Mouse (Mus musculus) left cerebral cortex, adult 6 months (tissue): ENCODE data around the gene S100a1. TPM values are rescaled to one million over a fixed set of nuclear protein-coding genes. Genes with fewer than 3 reads are reported as not detected.

ENCODE experiments used
- long read RNA-seq, 2 experiments: library from polyadenylated mRNA; unstranded; transcript quantifications; one replicate each; pipeline ENCODE4 v2.0.0; 2019 to 2020
- polyA plus RNA-seq: library from polyadenylated mRNA; unstranded; fragments of <200 nt; fragmentation: Nextera tagmentation; gene quantifications from 2 replicates; pipeline ENCODE4 v1.2.3, GENCODE M21; 2021

Gene S100a1
- polyA plus RNA-seq, result 326 TPM in 2 replicates
- long read RNA-seq, experiment 1, transcript S100a1-201 (3 exons, 677 nt), result major isoform, 39 of 46 reads
- long read RNA-seq, experiment 1, partial matches to known transcripts, result 0 of 46 reads
- long read RNA-seq, experiment 1, other reads (novel, unspliced or antisense), result 4 of 46 reads
- long read RNA-seq, experiment 2, transcript S100a1-201 (3 exons, 677 nt), result major isoform, 132 of 146 reads
- long read RNA-seq, experiment 2, partial matches to known transcripts, result 4 of 146 reads
- long read RNA-seq, experiment 2, other reads (novel, unspliced or antisense), result 10 of 146 reads

DNA sequence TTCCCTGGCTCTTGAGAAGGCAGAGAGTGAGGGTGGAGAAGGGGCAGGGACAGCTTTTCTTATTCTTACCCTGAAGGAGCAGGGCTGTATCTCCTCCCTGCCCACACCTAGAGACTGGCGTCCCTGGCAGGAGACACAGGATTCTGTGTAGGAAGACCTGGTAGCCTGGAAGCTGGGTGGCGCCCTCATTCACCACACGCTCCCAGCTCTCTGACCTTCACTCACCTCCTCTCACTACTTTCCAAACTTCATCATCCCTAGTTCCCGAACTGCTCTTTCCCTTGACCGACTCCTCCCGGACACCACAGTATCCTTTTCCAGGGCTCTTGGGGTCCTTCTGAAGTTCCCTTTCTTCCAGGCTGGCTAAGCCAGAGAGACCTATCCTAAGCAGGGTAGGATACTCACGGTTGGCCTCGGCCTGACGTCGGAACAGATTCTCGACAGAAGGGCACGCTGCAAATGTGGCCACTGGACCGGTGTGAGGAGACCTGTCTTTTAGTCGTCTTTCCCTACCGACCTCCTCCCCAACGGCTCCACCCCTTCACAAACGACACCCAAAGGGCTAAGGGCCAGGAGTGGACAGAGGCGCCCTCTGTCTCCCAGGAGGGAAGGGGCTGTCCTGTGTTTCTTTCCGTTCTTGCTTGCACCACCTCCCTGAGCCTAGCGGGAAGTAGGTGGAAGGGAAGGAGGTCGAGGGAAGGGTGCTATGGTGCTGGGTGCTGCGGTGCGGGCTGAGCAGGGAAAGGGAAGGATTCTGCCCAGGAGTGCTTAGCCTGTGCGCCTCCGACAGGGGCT is at the start of gene S100a1, which contains the start of gene S100a13:
Gene S100a1, minus strand, starts transcription at position 597 of the 795 bp plus-strand sequence.
Gene S100a13, plus strand, starts transcription at position 640 of the 795 bp plus-strand sequence.

DNA sequence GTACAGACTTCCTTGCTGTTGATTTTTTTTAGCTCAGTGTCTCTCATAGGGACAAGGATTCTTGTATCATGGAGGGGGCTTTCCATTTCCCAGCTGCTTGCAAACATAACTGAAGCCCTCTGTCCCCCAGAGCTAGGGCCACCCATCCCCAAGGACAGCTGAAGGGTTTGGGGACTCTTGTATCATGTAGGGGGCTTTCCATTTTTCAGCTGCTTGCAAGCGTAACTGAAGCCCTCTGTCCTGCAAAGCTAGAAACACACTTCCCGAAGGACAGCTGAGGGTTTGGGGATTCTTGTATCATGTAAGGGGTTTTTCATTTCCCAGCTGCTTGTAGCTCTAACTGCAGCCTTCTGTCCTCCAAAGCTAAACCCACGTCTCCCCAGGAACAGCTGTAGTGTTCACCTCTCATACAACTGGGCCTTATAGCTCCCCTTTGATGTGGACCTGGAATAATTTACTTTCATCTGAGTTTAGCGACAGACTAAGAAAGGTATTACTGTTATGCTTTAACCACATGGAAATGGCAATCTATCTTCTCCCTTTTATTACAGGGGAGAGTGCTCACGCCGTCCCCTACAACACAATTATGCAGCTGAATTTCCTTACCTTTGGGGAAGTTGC is 45.9 kb upstream of the S100a1 start, which contains the start of gene S100a3:
Gene S100a3, plus strand, starts transcription at position 571 of the 621 bp plus-strand sequence.

DNA sequence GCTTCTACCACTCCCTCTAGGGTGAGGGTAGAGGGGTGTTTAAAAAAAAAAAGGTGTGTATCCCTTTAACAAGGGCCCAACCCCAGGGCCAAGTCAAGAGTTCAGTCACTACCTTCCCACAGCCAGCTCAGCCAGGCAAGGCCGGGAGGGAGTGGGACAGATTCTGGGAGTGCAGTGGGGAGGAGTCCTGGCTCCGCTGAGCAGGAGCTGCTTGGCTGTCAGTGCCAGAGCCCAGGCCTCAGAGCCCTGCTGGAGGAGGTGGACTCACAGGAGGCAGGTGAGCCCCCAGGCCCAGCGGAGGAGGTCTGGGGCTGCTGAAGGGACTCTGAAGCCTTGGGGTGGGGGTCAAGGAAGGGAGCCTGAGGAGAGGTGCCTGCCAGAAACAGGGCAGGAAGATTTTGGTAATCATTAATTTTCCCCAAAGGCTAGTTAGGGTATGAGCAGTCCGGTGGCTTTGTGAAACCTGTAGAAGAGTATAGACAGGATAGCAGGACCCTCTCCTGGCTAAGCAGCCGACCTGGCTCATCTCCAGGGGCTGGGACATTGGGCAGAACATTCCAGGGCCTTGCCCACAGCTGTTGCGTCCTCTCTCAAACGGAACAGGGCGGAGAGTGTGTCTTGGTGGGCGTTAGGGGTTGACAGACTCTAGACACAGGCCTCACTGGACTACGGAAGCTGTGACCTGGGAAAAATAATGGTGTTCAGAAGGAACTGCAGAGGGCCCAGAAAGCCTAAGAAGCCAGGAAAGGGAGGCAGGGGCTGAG is 23.1 kb upstream of the S100a1 start, which contains the start of gene S100a16:
Gene S100a16, plus strand, starts transcription at position 114 of the 764 bp plus-strand sequence.

DNA sequence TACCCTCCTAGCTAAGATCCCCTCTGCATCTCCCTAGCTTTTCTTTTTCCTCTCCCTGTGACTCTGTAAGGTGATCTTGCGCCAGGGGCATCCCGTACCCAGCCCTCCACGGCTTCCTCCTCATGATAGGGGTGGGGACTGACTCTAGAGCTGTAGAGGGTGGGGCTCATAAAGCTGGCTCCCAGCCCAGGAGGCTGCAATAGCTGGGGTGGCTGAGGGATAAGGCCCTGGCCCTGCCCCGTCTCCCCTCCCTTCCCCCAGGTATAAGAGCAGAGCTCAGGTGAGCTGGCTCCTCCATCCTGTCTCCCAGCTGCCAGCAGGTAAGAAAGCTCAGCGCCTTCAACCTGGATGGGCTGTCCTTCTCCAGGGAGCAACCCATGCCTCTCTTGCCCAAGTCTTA is 12.4 kb upstream of the S100a1 start, which contains the start of gene S100a14:
Gene S100a14, plus strand, starts transcription at position 277 of the 400 bp plus-strand sequence.

DNA sequence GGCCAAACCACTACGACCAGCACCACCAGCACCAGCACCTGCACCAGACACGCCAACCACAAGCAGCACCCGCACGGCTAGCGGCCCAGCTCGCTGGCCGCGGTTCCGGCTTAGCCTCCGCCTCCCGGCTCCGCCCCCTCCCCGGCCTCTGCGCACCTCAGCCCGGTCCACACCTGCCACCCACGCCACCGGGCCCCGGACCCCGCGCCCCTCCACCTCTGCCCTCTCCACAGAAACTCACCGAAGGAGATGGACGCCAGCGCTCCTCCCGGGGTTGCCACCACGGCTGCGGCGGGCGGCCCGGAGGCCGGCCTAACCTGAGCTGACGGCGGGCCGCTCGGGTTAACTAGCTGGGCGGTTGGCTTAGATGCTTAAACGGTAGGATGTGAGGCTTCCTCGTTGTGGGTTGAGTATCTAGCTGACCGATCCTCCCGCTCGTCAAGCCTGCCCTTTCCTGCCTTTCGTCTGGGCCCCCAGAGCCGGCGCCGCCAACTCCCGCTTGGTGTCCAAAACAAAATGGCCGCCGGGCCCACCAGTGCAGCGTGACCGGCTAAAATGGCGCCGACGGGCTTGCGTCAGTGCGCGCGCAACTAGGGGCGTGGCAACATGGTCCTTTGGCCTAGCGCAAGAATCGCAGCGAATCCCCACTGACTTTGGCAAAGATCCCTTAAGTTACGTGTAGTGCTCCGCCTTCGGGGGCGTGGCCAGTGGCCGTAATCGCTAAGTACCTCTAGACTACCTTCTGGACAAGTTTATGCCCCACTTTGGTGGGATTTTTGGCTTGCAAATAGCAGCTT is 5.0 kb downstream of the S100a1 start, which contains the start of gene Chtop:
Gene Chtop, minus strand, starts transcription at position 549 of the 797 bp plus-strand sequence.

DNA sequence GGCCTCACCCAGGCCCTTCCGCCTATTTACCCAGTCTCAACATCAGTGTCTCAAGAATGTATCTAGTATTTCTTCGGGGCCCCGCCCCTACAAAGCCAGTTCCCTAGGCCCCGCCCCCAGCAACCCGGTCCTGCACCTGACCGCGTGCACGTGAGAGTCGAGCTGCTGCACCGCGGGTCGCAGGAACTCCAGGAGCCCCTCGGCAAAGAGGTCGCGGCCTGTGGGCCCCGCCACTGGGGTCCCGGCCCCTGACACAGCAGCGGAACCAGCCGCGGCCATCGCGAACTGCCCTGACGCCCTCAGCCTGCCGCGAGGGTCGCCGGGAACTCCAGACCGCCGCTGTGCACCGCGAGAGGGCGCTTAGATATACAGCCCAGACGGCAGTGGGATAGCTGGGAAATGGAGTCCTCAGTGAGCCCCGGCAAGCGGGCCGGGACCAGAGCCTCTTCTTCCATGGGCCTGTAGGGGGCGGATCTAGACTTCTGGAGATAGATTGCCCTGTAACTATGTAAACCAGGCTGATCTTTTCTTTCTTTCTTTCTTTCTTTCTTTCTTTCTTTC is 23.4 kb downstream of the S100a1 start, which contains the start of gene Snapin:
Gene Snapin, minus strand, starts transcription at position 338 of the 561 bp plus-strand sequence.

DNA sequence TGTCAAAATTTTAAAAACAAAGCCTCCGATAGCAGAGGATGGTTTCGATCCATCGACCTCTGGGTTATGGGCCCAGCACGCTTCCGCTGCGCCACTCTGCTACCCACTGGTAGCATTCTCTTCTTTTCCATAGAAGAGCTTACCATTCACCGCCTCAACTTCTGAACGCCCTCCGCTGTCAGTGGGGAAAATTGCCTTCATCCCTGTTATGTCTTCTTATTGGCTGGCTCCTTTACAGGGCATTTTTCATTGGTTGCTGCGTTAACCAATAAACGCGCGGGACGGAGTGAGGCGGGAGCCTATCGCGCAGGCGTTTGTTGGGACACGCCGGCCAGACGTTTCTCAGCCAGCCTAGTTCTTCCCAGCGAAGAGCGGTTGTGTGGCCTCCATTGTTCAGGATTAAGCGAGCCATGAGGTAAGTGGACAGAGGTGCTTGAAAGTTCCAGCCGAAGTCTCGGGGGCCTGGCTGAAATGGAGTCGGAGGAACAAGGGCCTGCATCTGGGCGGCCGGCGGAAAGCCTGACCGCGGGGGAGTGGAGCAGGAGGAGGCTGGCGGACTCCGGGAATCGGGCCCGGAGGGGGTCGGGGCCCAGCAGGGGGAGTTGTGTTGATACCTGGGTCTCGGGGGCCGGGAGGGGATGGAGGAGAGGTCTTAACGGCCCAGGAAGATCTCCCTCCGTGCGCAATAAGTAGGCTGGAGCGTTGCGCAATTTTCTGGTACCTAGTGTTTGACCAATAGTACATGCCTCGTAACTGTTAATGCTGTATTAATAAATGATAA is 38.2 kb downstream of the S100a1 start, which contains the start of gene Ilf2:
Gene Ilf2, plus strand, starts transcription at position 296 of the 781 bp plus-strand sequence.

DNA sequence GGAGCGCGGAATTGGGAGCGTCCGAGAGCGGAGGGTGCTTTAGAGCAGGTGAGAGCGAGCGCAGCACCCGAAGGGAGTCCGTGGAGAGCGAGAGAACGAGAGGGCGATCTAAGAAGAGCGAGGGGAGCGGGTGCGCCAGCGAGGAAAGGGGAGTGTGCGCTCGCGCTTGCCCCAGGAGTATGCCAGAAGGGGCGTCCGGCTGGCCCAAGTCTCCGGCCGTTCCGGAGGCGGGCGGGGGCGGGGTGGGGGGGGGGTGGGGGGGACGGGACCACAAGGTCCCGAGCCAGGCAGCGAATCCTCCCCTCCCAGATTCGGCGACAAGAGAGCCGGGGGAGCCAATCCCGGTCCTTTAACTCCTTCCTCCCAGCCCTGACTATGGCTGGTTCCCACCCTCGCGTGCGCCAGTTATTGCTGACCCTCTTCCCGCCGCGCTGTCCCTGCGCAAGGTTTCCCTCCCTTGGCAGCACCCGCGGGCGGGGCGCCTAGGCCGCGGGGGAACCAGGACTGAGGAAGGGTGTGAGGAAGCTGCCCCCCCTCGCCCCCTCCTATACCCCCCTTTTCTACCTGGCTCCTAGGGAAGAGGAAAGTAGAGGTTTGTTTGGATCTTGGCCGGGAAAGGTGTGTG is 48.4 kb downstream of the S100a1 start, which contains the start of gene Npr1:
Gene Npr1, minus strand, starts transcription at position 181 of the 625 bp plus-strand sequence.

Other genes with a start within 250 kb of the S100a1 start
- 6.2 and 6.9 TPM in 2 replicates for gene Dennd4b, start 249.2 kb downstream of the S100a1 start, polyA plus RNA-seq
- 9.9 and 10.3 TPM in 2 replicates for gene Gatad2b, start 221.2 kb downstream of the S100a1 start, polyA plus RNA-seq
- gene Slc27a3, start 124.5 kb downstream of the S100a1 start, polyA plus RNA-seq, result 2.0 TPM in 2 replicates
- 10.8 and 12.5 TPM in 2 replicates for gene Ints3, start 80.8 kb downstream of the S100a1 start, polyA plus RNA-seq
- 0.73 and 0.85 TPM in 2 replicates for gene Npr1, start 48.5 kb downstream of the S100a1 start, polyA plus RNA-seq
- 69.5 and 88.4 TPM in 2 replicates for gene Ilf2, start 38.3 kb downstream of the S100a1 start, polyA plus RNA-seq
- gene Snapin, start 23.4 kb downstream of the S100a1 start, polyA plus RNA-seq, result 82.3 and 99.2 TPM in 2 replicates
- 96.5 and 106 TPM in 2 replicates for gene Chtop, start 4.9 kb downstream of the S100a1 start, polyA plus RNA-seq
- gene S100a13, start within 50 bp of the S100a1 start, polyA plus RNA-seq, result 149 and 180 TPM in 2 replicates
- gene S100a14, start 12.5 kb upstream of the S100a1 start, polyA plus RNA-seq, result not detected in 2 replicates
- gene S100a16, start 22.9 kb upstream of the S100a1 start, polyA plus RNA-seq, result 168 and 195 TPM in 2 replicates
- 2.1 and 3.0 TPM in 2 replicates for gene S100a3, start 46.2 kb upstream of the S100a1 start, polyA plus RNA-seq
- gene S100a2, start 75.9 kb upstream of the S100a1 start, polyA plus RNA-seq, result not detected in 2 replicates
- not detected in 2 replicates for gene Gm42674, start 87.5 kb upstream of the S100a1 start, polyA plus RNA-seq
- gene S100a4, start 89.4 kb upstream of the S100a1 start, polyA plus RNA-seq, result 4.3 and 6.4 TPM in 2 replicates
- gene S100a5, start 94.1 kb upstream of the S100a1 start, polyA plus RNA-seq, result 0.60 TPM in 1 of 2 replicates, not detected in the other
- gene S100a6, start 98.5 kb upstream of the S100a1 start, polyA plus RNA-seq, result 92.6 and 97.3 TPM in 2 replicates
- 0.16 and 0.31 TPM in 2 replicates for gene S100a7a, start 139.6 kb upstream of the S100a1 start, polyA plus RNA-seq
- gene S100a8, start 154.6 kb upstream of the S100a1 start, polyA plus RNA-seq, result 1.4 and 2.0 TPM in 2 replicates
- 0.77 TPM in 1 of 2 replicates, not detected in the other for gene S100a9, start 181.3 kb upstream of the S100a1 start, polyA plus RNA-seq
- gene Pglyrp4, start 212.5 kb upstream of the S100a1 start, polyA plus RNA-seq, result not detected in 2 replicates